Mouse (Mus musculus) adipocyte (in vitro differentiated cells): ENCODE results near the gene Gm13030.
"Not testable (repeated sequence)": the region's sequence is repeated elsewhere in the genome, so short reads cannot be mapped to it uniquely, and the experiment has no call there.

ENCODE experiments used
- DNase-seq: peaks from one replicate; pipeline ENCODE4 v3.0.0-alpha.2; 2016; ENCODE audit warnings: low spot score

The Gm13030 gene

DNA sequence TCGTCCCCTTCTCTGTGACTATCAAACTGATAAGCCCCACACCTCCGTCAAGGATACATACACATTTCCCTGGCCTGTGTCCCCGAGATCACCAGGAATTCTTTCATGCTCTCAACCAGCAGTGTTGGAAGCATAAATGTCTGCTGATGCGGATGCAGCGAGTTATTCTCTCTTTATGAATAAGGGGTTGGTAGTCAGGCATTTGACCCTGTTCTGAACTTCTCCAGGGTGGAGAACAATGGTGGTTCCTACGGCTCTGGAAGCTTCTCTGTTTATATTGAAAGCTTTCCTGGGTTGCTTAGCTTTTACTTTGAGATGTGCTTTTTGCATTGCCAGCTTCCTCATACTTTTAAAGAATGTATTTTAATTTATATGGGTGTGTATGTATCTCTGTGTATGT lies at the start of gene Gm13030:
Gene Gm13030 (minus strand): TSS at position 101 of the 400 bp plus-strand sequence.
- DNase-seq: no peak

DNA sequence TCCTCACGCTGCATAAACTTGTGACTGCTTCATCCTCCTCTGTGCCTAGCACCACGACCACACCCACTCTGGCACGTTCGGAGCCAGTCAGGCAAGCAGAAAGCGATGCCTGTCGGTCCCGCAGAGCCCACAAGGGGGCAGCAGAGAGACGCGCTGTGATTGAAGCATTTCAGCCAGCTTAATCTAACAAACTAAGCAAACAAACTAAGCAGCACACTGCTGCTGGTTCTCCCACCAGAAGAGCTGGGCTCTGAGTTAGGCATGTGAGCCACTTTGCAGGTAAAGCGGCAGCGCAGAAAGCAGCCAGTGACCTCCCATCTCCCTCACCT lies 48.3 kb upstream of the Gm13030 start:
- DNase-seq: peak; percentile 95

DNA sequence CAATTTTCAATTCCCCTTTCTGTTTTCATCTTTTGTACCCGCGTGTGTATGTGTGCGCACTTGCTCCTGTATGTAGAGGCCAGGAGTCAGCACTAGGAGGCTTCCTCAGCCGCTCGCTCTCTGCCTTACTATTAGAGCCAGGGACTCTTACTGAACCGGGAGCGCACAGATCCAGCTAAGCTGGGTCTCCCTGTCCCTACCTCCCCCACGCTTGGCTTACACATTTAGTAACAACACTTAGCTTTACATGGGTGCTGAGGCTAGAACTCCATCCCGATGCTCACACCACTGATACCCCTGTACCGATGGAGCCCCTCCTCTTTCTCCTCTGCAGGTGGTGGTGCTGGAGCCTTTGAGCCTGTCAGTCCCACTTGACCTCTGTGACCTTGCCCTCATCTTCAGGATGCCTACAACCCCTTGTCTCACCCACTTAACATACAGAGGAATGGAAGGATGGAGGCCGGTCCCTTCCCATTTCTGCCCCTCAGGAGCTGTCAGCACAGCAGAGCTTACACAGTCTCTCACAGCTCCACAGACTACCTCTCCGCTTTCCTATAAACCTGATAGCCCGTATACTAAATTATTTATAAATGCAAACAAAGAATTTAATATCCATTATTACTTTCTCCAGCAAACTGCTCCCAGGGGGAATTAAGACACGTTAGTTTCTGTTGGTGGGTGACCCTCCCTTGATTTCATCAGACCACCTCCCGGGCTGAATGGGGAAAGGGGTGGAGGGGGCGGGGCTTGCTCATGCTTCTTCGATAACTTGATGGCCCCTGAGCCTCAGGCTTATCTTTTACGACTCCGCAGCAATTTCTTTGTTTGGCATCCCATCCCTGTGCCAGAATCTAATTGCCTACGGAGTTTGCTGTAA lies 47.7 kb upstream of the Gm13030 start:
- no peak for DNase-seq

DNA sequence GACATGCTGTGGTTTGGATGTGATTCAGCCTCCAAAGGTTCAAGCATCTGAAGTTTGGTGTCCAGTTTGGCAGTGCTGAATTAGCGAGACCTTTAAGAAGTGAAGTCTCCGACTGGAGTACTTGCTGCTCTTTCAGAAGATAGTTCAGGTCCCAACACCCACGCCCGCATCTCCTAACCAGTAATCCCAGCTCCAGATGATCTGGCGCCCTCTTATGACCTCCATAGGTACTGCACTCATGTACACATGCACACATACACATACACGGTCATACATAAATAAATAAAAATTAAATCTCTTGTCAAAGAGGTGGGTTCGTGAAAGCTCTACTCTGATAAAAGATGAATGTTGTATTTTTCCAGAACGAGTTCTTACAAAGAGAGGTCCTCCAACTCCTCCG lies 43.5 kb upstream of the Gm13030 start:
- no peak for DNase-seq

DNA sequence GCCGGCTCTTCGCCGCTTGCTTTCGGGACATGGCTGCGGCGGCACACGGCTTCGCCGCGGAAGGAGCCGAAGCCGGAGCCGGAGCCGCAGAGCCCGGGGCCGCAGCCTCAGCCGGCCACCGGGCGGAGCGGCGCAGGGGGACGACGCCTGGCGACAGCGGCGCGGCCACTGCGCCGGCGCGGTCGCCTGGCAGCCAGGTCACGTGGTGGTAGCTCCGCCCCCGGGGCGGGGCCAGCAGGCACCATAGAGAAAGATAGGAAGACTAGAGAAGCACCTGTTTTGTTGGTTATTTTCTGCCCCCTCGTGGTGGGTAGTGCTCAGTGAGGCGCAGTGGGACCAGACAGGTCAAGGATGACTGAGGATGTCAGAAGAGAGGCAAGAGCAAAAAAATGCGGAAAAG lies 40.0 kb upstream of the Gm13030 start, which contains the start of gene Otud3:
Gene Otud3 (minus strand): TSS at position 149 of the 400 bp plus-strand sequence.
- peak; percentile 94 for DNase-seq

DNA sequence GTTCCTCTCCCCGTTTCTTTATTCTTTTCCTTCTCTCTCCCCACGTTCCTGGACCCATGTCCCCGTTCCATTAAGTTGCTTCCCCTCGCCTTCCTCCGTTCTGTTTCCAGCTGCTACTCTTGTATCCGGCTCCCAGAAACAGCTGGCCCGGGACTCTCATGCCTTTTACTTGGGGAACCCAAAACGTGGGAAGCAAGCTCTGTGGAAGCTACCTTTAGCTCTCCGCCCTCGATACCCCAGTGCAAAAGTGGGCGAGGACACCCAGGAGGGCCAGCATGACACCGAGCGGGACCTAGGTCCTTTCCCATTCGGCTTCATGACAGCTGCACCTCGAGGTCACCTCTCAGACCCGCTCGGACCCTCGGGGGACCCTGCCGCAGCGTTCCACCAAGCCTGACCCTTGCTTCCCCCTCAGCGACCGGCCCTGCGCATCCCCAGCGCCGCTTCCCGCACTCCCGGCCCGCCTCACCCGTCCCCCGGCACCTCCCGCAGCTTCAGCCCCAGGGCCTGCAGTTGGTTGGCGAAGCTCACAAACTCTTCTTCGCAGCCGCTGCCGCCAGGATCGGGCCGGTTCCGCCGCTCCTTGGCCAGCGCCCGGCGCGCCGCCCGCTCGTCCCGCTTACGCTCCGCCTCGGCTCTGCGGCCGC lies 39.5 kb upstream of the Gm13030 start:
- DNase-seq: no peak

DNA sequence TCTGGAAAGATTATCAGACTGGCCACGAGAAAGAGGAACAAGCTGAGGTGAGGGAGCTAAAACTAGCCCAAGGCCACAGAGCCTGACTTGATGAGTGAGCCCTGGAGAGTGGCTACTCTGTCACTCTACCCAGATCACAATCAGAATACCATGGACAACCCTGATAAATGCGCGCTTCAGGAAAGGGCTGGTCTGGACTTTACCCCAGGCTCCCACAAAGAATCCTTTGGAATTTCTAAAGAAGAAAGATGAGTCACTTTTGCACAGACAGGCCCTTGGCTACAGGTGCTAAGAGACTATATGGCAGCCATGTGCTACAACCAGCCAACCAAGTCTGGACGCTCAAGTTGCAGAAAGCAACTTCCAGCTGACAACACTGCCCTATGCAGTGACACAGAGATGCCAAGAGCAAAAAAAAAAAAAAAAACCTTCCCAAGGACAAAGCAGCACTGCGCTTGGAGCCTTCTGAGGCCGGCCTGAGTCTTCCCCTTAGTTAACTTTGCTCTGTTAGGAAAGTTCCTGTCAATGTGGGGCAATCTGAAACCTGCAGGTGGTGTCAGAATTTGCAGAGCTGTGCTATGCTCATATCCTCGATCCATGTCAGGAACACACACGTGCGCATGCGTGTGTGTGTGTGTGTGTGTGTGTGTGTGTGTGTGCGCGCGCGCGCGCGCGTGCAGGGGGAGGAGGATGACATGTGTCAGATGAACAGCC lies 32.0 kb upstream of the Gm13030 start:
- no peak for DNase-seq

DNA sequence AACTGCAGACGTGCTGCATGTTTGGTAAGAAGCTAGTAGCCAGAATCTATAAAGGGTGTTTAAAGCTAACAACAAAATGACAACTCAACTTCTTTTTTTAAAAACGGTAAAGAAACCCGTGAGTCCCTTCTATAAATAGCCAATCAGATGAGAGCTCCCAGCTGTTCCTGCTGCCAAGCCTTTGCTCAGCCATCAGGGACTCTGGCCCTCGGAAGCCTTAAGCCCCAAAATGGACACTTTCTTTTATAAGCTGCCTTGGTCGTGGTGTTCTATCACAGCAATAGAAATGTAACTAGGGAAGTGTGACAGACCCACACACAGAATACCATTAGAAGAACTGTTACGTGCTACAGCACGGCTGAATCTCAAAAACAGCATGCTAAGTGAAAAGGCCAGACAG lies 25.6 kb upstream of the Gm13030 start:
- DNase-seq: no peak

DNA sequence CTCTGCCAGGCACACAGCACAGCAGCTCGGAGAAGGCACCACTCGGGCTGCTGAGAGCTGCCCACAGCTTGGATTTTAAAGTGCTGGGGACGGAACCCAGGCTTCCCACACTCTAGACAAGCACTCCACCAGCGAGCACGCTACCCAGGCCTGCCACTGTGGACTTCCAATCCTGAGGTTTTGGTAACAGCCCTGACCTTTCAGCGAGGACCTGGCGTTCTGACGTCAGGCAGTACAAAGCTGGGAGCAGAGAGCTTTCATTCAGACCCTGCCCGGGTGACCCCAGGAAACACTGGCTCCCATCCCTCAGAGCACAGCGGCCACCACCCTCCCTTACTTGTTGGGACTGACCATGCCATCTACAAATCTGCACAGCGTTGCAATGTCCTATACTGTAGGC lies 20.0 kb upstream of the Gm13030 start:
- DNase-seq: not testable (repeated sequence)

DNA sequence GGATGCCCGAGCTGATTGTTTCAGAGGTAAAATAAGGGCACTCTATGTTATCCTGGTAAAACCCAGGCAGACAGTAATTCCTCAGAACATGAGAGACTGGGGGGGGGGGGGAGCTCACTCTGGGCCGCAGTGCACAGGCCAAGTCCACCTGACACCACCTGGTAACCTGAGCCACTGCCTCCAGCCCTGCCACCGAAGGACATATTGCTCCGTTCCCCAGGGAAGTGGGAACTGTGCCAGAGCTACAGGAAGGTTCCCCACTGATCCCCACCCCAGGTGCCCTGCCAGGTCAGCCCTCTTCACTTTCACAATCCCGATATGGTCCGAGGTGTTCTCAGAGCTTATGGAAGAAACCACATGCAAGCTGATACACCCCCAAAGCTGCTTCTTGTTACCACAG lies 18.9 kb upstream of the Gm13030 start:
- DNase-seq: no peak

DNA sequence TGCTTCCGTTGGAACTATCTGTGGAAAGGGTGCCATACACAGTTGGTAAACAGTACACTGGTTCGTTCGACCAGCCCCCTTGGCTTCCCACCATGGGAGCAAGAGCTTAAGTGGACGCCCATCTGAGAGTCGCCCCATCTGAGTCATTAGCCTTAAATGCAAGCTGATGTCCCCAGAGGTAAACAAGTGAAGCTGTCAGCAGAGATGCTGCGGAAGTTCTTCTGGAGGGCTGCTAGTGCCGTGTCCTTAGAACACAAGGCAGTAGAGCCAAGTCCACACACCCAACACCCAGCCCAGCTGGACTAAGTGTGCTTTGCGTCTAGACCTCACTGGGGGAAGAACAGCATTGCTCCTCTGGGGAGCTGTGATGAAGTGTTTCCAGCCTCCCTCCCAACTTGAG lies 15.9 kb upstream of the Gm13030 start:
- DNase-seq: no peak

DNA sequence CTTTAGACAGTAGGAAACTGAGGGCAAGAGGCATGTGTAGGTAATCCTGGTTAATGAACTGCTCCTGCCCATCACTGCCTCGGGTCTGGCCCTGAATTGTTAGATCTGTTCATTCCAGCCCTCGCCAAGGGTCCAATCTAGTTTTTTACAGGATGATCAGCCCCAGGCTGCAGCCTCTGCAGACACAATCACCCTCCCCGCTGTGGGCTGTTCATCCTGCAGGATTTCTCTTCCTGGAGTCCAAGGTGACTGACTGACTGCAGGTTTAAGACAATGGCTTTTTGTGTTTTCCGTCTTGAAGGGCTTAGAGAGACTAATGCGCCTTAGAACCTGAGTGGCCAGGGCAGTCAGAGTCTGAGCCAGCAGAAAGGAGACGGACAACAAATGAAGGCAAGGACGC lies 15.4 kb upstream of the Gm13030 start:
- DNase-seq: no peak

DNA sequence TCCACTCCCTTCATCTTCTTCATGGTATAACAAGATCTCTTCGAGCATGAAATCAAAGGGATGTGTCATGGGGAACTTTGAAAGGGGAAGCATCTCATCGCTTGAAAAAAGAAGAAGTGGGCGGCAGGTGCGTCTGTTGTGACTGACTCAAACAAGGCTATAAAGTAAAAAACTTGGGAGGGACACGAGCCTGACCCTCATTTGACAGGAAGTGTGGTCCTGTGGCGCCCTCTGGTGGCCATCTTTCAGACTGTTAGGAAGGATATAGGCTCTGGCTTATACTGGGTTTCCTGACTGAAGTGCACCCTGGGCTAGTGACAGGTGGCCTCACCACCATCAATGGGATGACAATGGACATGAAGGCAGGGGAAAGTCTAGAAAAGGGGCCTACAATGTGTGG lies 10.5 kb upstream of the Gm13030 start:
- peak; percentile 86 for DNase-seq

DNA sequence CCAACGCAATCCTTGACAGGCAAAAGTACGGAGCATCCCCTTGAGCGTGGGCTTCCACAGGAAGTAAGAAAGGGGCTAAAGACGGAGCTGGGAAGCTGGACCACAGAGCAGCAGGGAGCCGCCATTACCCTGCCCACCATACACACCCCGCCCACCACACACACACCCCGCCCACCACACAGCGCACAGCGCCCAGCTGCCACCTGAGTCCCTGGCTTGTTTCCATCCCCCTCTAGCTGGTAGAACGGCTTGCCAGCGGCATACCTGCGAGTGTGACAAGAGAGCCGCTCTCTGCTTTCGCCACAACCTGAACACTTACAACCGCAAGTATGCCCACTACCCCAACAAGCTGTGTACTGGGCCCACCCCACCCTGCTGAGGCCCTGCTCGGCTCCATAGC lies 8.4 kb upstream of the Gm13030 start:
- no peak for DNase-seq

DNA sequence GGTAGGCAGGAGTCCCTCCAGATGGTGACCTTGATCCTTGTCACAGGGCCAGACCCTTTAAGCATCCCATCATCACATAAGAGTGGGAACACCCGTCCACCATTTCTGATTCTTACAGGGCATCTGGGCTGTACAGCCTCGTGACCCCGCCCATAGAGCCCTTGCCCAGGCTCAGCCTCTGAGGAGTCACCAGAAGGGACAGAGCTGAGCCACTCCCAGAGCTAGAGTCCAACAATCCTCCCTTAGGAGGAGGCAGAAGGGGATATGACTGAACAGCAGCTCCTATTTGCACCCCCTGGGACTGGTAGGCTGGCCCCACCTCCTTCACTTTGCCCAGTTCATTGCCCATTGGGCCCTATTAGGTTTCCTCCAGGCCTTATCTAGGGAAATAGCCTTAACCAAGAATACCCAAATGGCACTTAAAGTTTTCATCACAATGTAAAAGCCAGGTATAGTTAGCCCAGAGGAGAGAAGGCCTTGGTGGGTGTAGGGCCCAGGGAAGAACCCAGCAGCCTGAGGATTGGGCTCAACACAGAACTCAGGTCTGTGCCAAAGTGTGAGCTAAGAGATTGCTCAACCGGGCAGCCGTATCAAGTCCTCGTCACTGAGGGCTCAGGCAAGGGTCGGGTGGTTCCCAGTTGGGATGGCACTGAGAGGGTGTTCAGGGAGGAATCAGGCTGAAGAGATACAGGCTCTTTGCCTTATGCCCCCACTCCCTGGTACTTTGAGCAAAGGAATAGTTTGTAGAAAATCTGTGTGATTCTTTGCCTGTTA lies 7.2 kb upstream of the Gm13030 start:
- peak; percentile 33 for DNase-seq

DNA sequence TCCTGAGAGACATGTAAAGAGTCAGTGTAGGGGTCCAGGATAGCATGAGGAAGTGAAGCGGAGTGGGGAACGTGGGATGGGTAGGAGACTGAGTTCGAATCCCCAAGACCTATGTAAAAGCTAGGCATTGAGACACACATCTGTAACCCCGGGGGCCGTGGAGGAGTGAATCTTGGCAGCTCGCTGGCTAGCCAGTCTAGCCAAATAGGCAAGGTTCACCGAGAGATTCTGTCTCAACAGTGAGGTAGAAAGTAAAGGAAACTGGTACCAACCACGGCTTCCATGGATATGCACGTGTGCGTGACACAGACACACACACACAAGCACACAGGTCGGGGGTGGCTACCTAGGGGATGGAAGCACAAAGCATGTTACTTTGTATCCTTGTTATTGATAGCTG lies 6.0 kb upstream of the Gm13030 start:
- DNase-seq: peak; percentile 56

DNA sequence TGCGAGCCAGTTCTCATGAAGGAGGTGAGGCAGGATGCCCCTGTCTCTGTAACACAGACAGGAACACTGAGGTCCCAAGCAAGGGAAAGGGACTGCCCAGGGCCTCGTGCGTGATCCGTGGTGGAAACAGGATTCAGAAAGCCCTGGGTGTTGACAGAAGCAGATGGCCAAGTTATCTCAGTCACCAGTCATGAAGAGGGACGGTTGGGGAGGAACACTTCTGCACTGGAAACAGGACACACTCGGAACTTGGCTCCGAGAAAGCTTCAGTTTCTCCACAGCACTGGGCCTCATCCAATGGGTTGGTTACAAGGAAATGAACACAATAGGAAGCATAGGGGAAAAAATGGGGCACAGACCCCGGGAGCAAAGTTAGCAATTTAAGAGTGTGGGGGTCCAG lies 5.0 kb upstream of the Gm13030 start:
- DNase-seq: peak; percentile 66

DNA sequence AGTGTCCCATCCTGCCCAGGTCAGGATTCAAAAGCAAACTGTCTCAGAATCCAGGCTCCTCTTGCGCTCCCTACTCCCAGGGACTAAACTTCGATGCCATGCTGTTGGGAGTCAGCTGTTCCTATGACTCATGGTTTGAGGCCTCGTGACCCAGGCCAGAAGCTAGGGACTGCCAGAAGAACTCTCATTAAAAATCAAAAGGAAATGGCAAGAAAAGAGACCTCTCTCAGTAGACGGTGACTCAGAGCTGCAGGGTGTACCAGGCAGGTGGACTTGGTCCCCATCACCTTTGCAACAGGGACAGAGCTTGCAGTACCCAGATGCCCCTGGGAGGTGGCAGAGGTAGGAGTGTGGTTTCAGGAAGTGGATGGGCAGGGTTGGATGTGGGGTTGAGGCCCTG lies 4.0 kb upstream of the Gm13030 start, which contains the start of gene Pla2g2e:
Gene Pla2g2e (plus strand): TSS at position 212 of the 400 bp plus-strand sequence.
- DNase-seq: peak; percentile 29

DNA sequence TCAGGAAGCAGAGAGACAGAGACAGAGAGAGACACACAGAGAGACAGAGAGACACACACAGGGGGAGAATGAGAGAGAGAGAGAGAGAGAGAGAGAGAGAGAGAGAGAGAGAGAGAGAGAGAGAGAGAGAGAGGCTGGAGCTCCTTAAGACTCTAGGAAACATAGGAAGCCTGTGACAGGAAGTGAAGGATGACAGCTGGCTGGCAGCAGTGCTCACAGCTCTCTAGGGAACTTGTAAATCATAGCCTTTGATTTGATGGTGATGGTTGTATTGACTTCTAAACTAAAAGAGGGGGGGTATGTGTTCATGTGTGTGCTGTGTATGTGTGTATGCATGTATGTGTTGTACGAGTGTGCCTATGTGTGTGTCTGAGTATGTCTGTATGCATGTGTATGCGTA lies 2.2 kb upstream of the Gm13030 start:
- DNase-seq: no peak

DNA sequence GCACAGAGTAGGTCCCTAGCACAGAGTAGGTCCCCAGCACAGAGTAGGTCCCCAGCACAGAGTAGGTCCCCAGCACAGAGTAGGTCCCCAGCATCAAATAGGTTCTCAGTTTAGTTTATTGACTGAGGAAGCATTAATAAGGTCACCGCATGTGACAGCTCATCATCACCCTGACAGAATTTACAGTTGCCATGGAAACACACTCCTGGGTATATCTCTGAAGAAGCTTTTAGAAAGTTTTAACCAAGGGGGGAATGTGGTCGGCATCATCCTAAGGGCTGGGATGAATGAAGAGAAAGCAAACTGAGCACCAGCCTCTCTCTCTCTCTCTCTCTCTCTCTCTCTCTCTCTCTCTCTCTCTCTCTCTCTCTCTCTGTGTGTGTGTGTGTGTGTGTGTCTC lies 1.5 kb upstream of the Gm13030 start:
- not testable (repeated sequence) for DNase-seq

DNA sequence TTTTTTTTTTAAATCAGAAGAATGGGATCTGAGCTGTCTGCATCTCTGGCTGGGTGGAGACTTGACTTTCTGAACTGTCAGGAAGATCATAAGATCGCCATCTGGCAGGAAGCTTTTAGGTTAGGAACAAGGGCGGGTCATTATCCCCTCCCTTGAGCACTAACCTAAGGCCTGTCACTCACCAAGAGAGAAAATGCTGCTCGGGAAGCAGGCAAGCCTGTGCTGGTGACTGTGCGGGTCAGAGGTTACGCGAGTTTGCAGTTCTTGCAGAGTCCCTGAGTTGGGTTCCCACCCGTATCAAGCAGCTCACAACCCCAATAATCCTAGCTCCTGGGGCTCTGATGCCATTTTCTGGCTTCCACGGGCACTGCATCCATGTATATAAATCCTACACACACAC lies 5.1 kb downstream of the Gm13030 start:
- no peak for DNase-seq

DNA sequence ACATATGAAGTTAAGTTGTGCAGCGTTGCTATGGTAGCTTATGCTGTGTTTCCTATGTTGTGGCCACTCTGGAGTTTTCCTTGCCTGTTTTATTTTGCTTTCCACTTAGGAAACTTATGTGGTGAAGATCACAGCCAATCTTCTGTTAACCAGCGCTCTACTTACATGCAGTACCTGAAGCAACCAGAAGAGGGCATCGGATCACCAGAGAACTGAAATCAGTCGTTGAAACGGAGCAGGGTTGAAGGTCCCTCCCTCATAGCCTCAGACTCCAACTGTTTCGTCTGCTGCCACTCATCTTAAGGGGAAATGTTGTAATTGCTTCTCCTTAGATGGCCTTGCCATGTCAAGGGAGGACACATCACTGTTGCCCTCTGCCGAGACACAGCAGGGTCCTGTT lies 7.4 kb downstream of the Gm13030 start:
- DNase-seq: peak; percentile 86
